Mouse (Mus musculus) liver, postnatal 0 days (tissue): ENCODE results near the gene Nid1.
"Not testable (repeated sequence)": the region's sequence is repeated elsewhere in the genome, so short reads cannot be mapped to it uniquely, and the experiment has no call there.

Experiments used
- CTCF ChIP-seq: sonication (generic); IDR thresholded peaks from 2 replicates; pipeline ENCODE4 v1.5.1; 2016; ENCODE audit warnings: antibody characterized with exemption, low read depth
- EP300 ChIP-seq: IDR thresholded peaks from 2 replicates; pipeline ENCODE4 v1.6.1; 2016; ENCODE audit warnings: antibody characterized with exemption, low read depth, mild to moderate bottlenecking

GRCm38 (mm10) chr13:13436161-13436560, 1.2 kb upstream of the Nid1 start:
- TF ChIP-seq CTCF, EP300: not testable (repeated sequence)
